Mouse (Mus musculus): Measurements from ENCODE around the gene Styxl1. TPM values are rescaled to one million over a fixed set of nuclear protein-coding genes. Genes with fewer than 3 reads are reported as not detected.

Styxl1 gene
- polyA plus RNA-seq, 2 experiments = 0.02 TPM; not detected in 1

DNA sequence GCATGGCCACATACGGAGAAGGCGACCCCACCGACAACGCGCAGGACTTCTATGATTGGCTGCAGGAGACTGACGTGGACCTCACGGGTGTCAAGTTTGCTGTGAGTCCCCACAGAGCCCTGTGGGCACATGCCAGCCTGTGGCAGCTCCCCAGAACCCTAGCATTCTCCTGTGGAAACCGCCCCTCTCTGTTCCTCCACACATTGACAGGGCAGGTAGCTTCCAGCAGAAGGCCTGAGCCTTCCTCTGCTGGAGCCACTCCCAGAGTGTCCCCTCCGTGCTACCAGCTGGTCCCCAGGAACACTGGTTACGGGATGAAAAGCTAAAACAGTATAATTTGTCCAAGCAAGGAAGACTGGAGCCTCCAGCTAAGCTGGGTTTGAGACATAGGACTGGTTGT lies 47.9 kb downstream of the Styxl1 start:
- no peaks in the 10 kb centered on the region for H3K27me3 ChIP-seq (ENCODE audit: control insufficient read depth, insufficient read depth, low read length)
- TF ChIP-seq CTCF (IDR thresholded peaks at IDR 0.05; ENCODE audit: low read depth) (no peak), EP300 (IDR thresholded peaks at IDR 0.05; ENCODE audit: low read depth) (no peak)
- WGBS (ENCODE audit: insufficient replicate concordance) = 85% methylated on average over 10 of the region's 10 CpGs
- no peak overlapping the region for H3K9ac ChIP-seq (replicated peaks)
- H3K4me3 ChIP-seq (ENCODE audit: insufficient read depth in 1 of 2, low read depth in 2 of 2, low read length in 2 of 2) = no peak overlapping the region
- DNase-seq (ENCODE audit: low read depth in 3 of 3, low spot score in 3 of 3) = no peak
- H3K36me3 ChIP-seq (replicated peaks; ENCODE audit: control insufficient read depth, insufficient read depth, low read depth) = peaks cover 7% of the 10 kb centered on the region
- no peaks in the 10 kb centered on the region for H3K4me1 ChIP-seq (replicated peaks; ENCODE audit: control insufficient read depth in 2 of 2, insufficient read depth in 2 of 2, low read length in 1 of 2)
- H3K9me3 ChIP-seq (ENCODE audit: control insufficient read depth, low read length) = no peaks in the 10 kb centered on the region
- no peak for ATAC-seq (ENCODE audit: insufficient read depth)
- no peak overlapping the region for H3K4me2 ChIP-seq (ENCODE audit: low read depth)
- H3K27ac ChIP-seq = no peak overlapping the region

DNA sequence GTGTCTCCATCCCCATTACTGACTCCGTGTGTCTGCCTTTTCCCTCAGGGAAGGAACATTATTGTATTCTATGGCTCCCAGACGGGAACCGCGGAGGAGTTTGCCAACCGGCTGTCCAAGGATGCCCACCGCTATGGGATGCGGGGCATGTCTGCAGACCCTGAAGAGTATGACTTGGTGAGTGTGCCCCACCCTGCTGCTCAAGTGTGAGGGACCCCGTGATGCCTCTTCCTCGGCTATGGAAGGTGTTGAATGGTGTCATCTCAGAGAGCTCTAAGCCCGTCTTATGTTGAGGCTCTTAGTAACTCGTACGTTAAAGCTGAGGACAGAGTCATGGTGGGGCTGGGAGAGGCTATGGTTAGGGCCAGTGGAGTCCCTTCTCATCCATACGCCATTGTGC lies 48.8 kb downstream of the Styxl1 start:
- no peak overlapping the region for H3K27ac ChIP-seq
- no peak for DNase-seq (ENCODE audit: low read depth in 3 of 3, low spot score in 3 of 3)
- no peak overlapping the region for H3K9ac ChIP-seq (replicated peaks)

DNA sequence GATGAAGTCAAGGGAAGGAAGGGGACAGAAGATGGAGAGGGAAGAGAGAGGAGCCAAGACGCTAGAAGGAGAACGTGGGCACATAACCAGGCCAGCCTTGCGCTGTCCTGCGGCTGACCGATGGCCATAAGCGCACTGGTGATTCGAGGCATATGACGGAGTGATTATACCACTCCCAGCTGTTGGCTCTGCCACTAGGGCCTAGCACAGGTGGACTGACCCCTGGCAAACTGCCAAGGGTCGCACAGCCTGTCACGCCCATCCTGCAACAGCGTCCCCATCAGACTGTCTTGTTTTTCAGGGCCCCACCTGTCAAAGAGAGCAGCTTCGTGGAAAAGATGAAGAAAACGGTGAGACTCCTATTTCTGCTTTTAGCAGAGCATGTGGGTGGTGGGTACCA lies 49.8 kb downstream of the Styxl1 start:
- ATAC-seq (ENCODE audit: insufficient read depth) = no peak

More for the DNA sequence above, 48.8 kb downstream of the Styxl1 start:
- ATAC-seq (ENCODE audit: insufficient read depth) = no peak
- TF ChIP-seq EP300 (IDR thresholded peaks at IDR 0.05; ENCODE audit: low read depth) = no peak
- no peak for TF ChIP-seq CTCF (IDR thresholded peaks at IDR 0.05; ENCODE audit: low read depth)
- H3K9me3 ChIP-seq (ENCODE audit: control insufficient read depth, low read length) = no peaks in the 10 kb centered on the region
- peaks cover 4% of the 10 kb centered on the region for H3K36me3 ChIP-seq (replicated peaks; ENCODE audit: control insufficient read depth, insufficient read depth, low read depth)
- H3K4me2 ChIP-seq (ENCODE audit: low read depth) = no peak overlapping the region
- H3K27me3 ChIP-seq (ENCODE audit: control insufficient read depth, insufficient read depth, low read length) = no peaks in the 10 kb centered on the region
- H3K4me3 ChIP-seq (ENCODE audit: insufficient read depth in 1 of 2, low read depth in 2 of 2, low read length in 2 of 2) = no peak overlapping the region
- 83% methylated on average over 13 of the region's 13 CpGs for WGBS (ENCODE audit: insufficient replicate concordance)
- H3K4me1 ChIP-seq (replicated peaks; ENCODE audit: control insufficient read depth in 2 of 2, insufficient read depth in 2 of 2, low read length in 1 of 2) = no peaks in the 10 kb centered on the region

DNA sequence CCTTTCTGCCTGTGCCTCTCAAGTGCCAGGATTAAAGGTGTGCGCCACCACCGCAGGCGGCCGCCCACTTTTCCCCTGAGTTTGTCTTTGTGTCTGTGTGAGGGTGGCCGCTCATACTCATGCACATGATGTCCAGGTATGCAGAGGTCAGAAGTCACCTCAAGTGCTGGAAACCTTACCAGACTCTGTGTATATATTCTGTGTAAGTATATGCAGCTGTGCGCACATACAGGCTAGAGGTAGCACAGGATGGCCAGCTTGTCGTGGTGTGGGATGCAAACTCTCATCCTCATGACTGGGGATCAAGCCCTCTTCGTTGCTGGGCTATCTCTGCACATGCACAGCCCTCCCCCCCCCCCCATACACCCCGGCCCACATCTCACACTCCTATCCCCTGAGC lies 50.3 kb downstream of the Styxl1 start:
- no peaks in the 10 kb centered on the region for H3K9me3 ChIP-seq (ENCODE audit: control insufficient read depth, low read length)
- no peak overlapping the region for H3K4me3 ChIP-seq (ENCODE audit: insufficient read depth in 1 of 2, low read depth in 2 of 2, low read length in 2 of 2)
- no peaks in the 10 kb centered on the region for H3K4me1 ChIP-seq (replicated peaks; ENCODE audit: control insufficient read depth in 2 of 2, insufficient read depth in 2 of 2, low read length in 1 of 2)
- no peaks in the 10 kb centered on the region for H3K27me3 ChIP-seq (ENCODE audit: control insufficient read depth, insufficient read depth, low read length)
- H3K36me3 ChIP-seq (replicated peaks; ENCODE audit: control insufficient read depth, insufficient read depth, low read depth) = peaks cover 4% of the 10 kb centered on the region
- no peak overlapping the region for H3K9ac ChIP-seq (replicated peaks)
- ATAC-seq (ENCODE audit: insufficient read depth) (no peak), DNase-seq (ENCODE audit: low read depth in 3 of 3, low spot score in 3 of 3) (no peak)
- 75% methylated on average over 9 of the region's 9 CpGs for WGBS (ENCODE audit: insufficient replicate concordance)
- no peak overlapping the region for H3K4me2 ChIP-seq (ENCODE audit: low read depth)
- no peak overlapping the region for H3K27ac ChIP-seq
- TF ChIP-seq EP300 (IDR thresholded peaks at IDR 0.05; ENCODE audit: low read depth) = no peak
- no peak for TF ChIP-seq CTCF (IDR thresholded peaks at IDR 0.05; ENCODE audit: low read depth)

More for the DNA sequence above, 49.8 kb downstream of the Styxl1 start:
- Histone ChIP-seq H3K27me3 (ENCODE audit: control insufficient read depth, insufficient read depth, low read length) (no peaks in the 10 kb centered on the region), H3K9ac (replicated peaks) (no peak overlapping the region), H3K9me3 (ENCODE audit: control insufficient read depth, low read length) (no peaks in the 10 kb centered on the region), H3K4me2 (ENCODE audit: low read depth) (no peak overlapping the region), H3K27ac (no peak overlapping the region), H3K4me1 (replicated peaks; ENCODE audit: control insufficient read depth in 2 of 2, insufficient read depth in 2 of 2, low read length in 1 of 2) (no peaks in the 10 kb centered on the region), H3K4me3 (ENCODE audit: insufficient read depth in 1 of 2, low read depth in 2 of 2, low read length in 2 of 2) (no peak overlapping the region), H3K36me3 (replicated peaks; ENCODE audit: control insufficient read depth, insufficient read depth, low read depth) (peaks cover 4% of the 10 kb centered on the region)
- TF ChIP-seq EP300 (IDR thresholded peaks at IDR 0.05; ENCODE audit: low read depth) (no peak), CTCF (IDR thresholded peaks at IDR 0.05; ENCODE audit: low read depth) (no peak)
- no peak for DNase-seq (ENCODE audit: low read depth in 3 of 3, low spot score in 3 of 3)
- WGBS (ENCODE audit: insufficient replicate concordance) = 82% methylated on average over 13 of the region's 13 CpGs

DNA sequence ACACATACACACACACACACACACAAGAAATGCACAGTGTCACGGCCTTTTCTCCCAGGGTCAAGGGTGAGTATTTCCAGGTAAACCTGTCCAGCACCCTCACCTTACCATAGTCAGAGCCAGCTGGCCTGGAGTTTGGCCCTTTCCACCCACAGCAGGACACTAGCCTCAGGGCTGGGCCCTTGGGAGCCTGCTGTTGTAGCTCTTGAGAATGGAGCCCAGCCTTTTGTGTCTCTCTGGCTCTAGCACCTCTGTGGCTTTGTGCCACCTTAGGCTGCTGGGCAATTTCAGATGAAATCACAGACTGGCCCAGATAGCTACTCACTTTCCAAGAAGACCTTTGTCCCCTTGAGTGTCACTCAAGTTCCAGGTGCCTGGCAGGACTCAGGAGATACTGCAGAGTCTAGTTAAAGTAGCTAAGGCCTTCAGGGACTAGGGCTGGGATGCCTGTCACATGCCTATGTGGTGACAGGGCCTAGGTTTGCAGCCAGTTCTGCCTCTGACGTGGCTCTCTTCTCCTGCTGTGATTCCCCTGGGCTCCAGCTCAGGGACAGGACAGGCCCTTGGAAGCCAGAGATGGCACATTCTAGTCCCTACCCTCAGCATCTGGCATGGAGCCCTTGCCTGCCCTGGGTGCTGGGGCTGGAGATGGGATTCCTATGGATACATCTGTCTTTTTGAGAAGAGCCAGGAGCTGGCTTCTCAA lies 51.4 kb downstream of the Styxl1 start:
- 70% methylated on average over 2 of the region's 2 CpGs for WGBS (ENCODE audit: insufficient replicate concordance)
- H3K9ac ChIP-seq (replicated peaks) = no peak overlapping the region

More for the DNA sequence above, 51.4 kb downstream of the Styxl1 start:
- TF ChIP-seq CTCF (IDR thresholded peaks at IDR 0.05; ENCODE audit: low read depth) (no peak), EP300 (IDR thresholded peaks at IDR 0.05; ENCODE audit: low read depth) (no peak)
- no peak for ATAC-seq (ENCODE audit: insufficient read depth)
- Histone ChIP-seq H3K36me3 (replicated peaks; ENCODE audit: control insufficient read depth, insufficient read depth, low read depth) (peaks cover 4% of the 10 kb centered on the region), H3K27ac (no peak overlapping the region), H3K4me1 (replicated peaks; ENCODE audit: control insufficient read depth in 2 of 2, insufficient read depth in 2 of 2, low read length in 1 of 2) (no peaks in the 10 kb centered on the region), H3K27me3 (ENCODE audit: control insufficient read depth, insufficient read depth, low read length) (no peaks in the 10 kb centered on the region), H3K4me3 (ENCODE audit: insufficient read depth in 1 of 2, low read depth in 2 of 2, low read length in 2 of 2) (no peak overlapping the region), H3K4me2 (ENCODE audit: low read depth) (no peak overlapping the region), H3K9me3 (ENCODE audit: control insufficient read depth, low read length) (no peaks in the 10 kb centered on the region)
- DNase-seq (ENCODE audit: low read depth in 3 of 3, low spot score in 3 of 3) = no peak
